Mouse (Mus musculus) midbrain, postnatal 0 days (tissue): ENCODE results near the gene Zfp36l2. TPM values are rescaled to one million over a fixed set of nuclear protein-coding genes. Genes with fewer than 3 reads are reported as not detected.

Source experiments
- ATAC-seq: fragments of 200-750 bp; cut with Nextera tagmentation; 2 replicates; pipeline ENCODE4 v1.8.0; 2017; ENCODE audit warnings: moderate number of reproducible peaks, mild to moderate bottlenecking, moderate TSS enrichment, moderate library complexity; ENCODE audit not compliant: low FRiP score
- DNase-seq: peaks from one replicate; pipeline ENCODE4 v3.0.0-alpha.2; 2015; ENCODE audit warnings: low spot score
- H3K27ac ChIP-seq: fragments of 300-500 bp; sonication (generic); 2 replicates; pipeline ENCODE4 v1.5.1; 2014; ENCODE audit warnings: low read depth, mild to moderate bottlenecking, low read length, mixed read lengths
- H3K27me3 ChIP-seq: fragments of 300-500 bp; sonication (generic); 2 replicates; pipeline ENCODE4 v1.6.1; 2014; ENCODE audit warnings: low read length, control low read depth, mixed read lengths; ENCODE audit not compliant: insufficient read depth
- H3K36me3 ChIP-seq: fragments of 300-500 bp; sonication (generic); 2 replicates; pipeline ENCODE4 v1.6.1; 2014; ENCODE audit warnings: low read length, control low read depth, mixed read lengths; ENCODE audit not compliant: insufficient read depth
- H3K4me1 ChIP-seq: fragments of 300-500 bp; sonication (generic); 2 replicates; pipeline ENCODE4 v1.6.1; 2014; ENCODE audit warnings: mild to moderate bottlenecking, control low read depth, antibody characterized with exemption, low read length, mixed read lengths; ENCODE audit not compliant: insufficient read depth
- H3K4me2 ChIP-seq: fragments of 300-500 bp; sonication (generic); 2 replicates; pipeline ENCODE4 v1.6.1; 2014; ENCODE audit warnings: low read depth, mild to moderate bottlenecking, low read length, mixed read lengths; ENCODE audit not compliant: poor library complexity, severe bottlenecking
- H3K4me3 ChIP-seq: fragments of 300-500 bp; sonication (generic); 2 replicates; pipeline ENCODE4 v1.5.1; 2014; ENCODE audit warnings: low read depth, mild to moderate bottlenecking, low read length, moderate library complexity
- H3K9ac ChIP-seq: fragments of 300-500 bp; sonication (generic); replicated peaks from 2 replicates; pipeline ENCODE4 v1.6.1; 2014; ENCODE audit warnings: mild to moderate bottlenecking, low read length, moderate library complexity, mixed read lengths; ENCODE audit not compliant: poor library complexity, severe bottlenecking
- H3K9me3 ChIP-seq: fragments of 300-500 bp; sonication (generic); 2 replicates; pipeline ENCODE4 v1.6.1; 2016; ENCODE audit warnings: low read length, control low read depth
- CTCF ChIP-seq: IDR thresholded peaks from 2 replicates; pipeline ENCODE4 v1.5.1; 2016; ENCODE audit warnings: antibody characterized with exemption, mild to moderate bottlenecking
- WGBS: fragments of 180-500 bp; shearing (Covaris S2); extraction: QIAGEN DNeasy Blood & Tissue Kit; methylation state at CpG from one replicate; pipeline ENCODE4 v1.1.7; 2014; 5-methylcytosine and 5-hydroxymethylcytosine counted together
- polyA plus RNA-seq: library from polyadenylated mRNA; unstranded; fragments of >200 nt; fragmentation: Nextera tagmentation; extraction: Ambion mirVana; gene quantifications from 2 replicates; pipeline ENCODE4 v1.2.1, GENCODE M21; 2015
- total RNA-seq: library from RNA; depleted of rRNA; stranded (reverse); fragments of >200 nt; gene quantifications from 2 replicates; pipeline ENCODE4 v1.2.3, GENCODE M21; 2014

Gene Zfp36l2
- total and polyA plus RNA-seq, 2 experiments from 2014 or later, result 5.9 to 17.7 TPM

GRCm38 (mm10) chr17:84137393-84138171, 50.2 kb downstream of the Zfp36l2 start:
- H3K4me1 ChIP-seq, result no peaks in the 10 kb centered on the region
- H3K27me3 ChIP-seq, result no peaks in the 10 kb centered on the region
- ATAC-seq (no peak), DNase-seq (no peak)
- H3K9me3 ChIP-seq, result no peaks in the 10 kb centered on the region
- no peak overlapping the region for H3K4me2 ChIP-seq
- H3K36me3 ChIP-seq, result no peaks in the 10 kb centered on the region
- H3K27ac ChIP-seq, result no peak overlapping the region
- no peak overlapping the region for H3K9ac ChIP-seq
- WGBS, result 91% methylated on average over 11 of the region's 11 CpGs
- no peak overlapping the region for H3K4me3 ChIP-seq
- TF ChIP-seq CTCF, result no peak

DNA sequence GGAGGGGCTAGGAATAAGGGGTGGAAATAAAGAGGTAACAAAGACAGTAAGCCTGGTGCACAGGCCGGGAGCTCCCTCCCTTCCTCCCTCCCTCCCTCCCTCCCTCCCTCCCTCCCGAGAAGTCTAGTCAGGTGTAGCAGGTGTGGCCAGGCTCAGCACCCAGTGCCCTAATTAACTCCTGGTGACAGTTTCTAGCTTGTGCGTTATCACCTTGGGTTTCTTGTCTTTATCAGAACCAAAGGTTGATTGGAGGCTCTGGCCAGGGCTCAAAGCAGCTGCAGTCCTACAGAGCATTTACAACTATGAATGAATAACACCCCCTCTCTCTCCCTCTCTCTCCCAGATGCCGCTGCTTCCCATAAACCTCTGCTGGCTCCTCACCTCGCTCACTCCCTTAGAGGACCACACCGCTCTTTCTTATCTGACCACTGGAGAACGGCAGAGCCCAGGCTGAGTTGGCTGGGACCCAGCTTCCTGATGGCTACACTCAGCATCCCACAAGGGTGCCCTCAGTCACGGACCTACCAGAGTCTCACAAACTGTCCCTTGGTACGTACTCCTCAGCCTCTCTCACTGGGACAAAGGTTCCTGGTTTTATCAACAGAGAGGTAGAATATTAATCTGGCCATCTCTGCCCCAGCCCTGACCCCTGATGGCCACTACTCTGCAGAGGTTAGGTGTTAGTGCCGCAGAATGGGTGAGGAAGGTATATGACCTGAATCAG, 50.9 kb downstream of the Zfp36l2 start:
- H3K36me3 ChIP-seq, result no peaks in the 10 kb centered on the region
- no peaks in the 10 kb centered on the region for H3K9me3 ChIP-seq
- no peak overlapping the region for H3K4me3 ChIP-seq
- no peak overlapping the region for H3K4me2 ChIP-seq
- TF ChIP-seq CTCF, result no peak
- no peak overlapping the region for H3K27ac ChIP-seq
- no peaks in the 10 kb centered on the region for H3K27me3 ChIP-seq
- H3K4me1 ChIP-seq, result no peaks in the 10 kb centered on the region
- no peak overlapping the region for H3K9ac ChIP-seq
- ATAC-seq (no peak), DNase-seq (no peak)
- WGBS, result 57% methylated on average over 9 of the region's 10 CpGs

DNA sequence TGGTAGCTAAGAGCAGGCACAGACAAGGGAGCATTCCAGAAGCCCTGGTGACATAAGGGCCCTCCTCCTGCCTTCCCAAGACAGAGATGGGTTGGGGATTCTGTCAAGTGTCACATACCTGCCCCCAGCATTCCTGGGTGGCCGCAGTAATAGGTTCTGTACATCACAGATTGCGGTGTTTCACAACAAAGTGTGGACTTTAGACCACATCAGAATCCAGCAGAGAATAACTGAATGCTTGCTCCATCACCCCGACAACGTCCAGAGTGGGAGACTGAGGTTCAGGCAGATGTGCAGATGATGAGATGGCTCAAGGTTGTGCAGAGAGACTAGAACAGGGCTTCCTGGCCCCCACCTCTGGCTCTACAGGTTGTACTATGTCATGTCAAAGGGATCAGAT, 51.5 kb downstream of the Zfp36l2 start:
- ATAC-seq, result no peak

DNA sequence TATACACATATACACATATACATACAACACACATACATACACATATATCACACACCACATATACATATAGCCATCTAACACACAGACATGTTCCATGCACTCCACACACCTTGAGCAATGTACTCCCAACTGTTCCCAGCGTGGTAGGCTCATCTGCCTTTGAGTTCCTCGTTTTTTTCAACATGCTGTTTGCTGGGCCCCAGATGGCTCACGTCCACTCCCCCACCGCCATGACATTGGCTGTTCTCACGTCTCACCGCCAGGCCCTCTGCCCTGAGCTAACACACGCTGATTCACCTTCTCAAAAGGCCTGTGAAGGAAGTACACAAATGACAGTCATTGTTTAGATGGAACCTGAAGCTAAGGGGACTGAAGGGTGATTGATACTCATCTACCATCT, 52.5 kb downstream of the Zfp36l2 start:
- ATAC-seq, result no peak
- Histone ChIP-seq H3K27me3 (no peaks in the 10 kb centered on the region), H3K36me3 (no peaks in the 10 kb centered on the region), H3K9ac (no peak overlapping the region), H3K9me3 (no peaks in the 10 kb centered on the region), H3K4me3 (no peak overlapping the region), H3K27ac (no peak overlapping the region), H3K4me1 (no peaks in the 10 kb centered on the region), H3K4me2 (no peak overlapping the region)
- 89% methylated on average over 7 of the region's 7 CpGs for WGBS
- no peak for TF ChIP-seq CTCF
- DNase-seq, result no peak

More for the DNA sequence above, 51.5 kb downstream of the Zfp36l2 start:
- Histone ChIP-seq H3K27me3 (no peaks in the 10 kb centered on the region), H3K9ac (no peak overlapping the region), H3K4me3 (no peak overlapping the region), H3K27ac (no peak overlapping the region), H3K4me1 (no peaks in the 10 kb centered on the region), H3K4me2 (no peak overlapping the region), H3K9me3 (no peaks in the 10 kb centered on the region), H3K36me3 (no peaks in the 10 kb centered on the region)
- no peak for DNase-seq
- TF ChIP-seq CTCF, result no peak
- 79% methylated on average over 4 of the region's 4 CpGs for WGBS
